Comparison of ENCODE assay signal across 21 mouse cellular contexts in the genomic region with DNA sequence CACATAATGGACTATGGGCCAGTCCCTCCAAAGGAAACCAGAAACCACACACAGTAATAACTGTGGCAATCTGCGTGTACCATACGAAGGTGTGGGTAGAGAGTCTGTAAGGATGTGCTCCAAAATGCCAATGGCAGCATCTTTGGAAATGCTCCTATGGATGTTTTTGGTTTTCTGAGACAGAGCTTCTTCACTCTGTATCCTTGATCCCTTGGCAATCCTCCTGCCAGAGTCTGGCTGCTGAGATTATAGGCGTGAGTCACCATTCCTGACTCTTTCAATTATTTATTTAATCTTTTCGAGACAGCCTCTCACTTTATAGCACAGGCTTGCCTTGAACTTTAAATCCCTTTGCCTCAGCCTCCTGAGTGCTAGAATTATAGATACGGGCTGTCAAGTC. TPM values are rescaled to one million over a fixed set of nuclear protein-coding genes. Genes with fewer than 3 reads are reported as not detected.
DNase-seq lines count a peak whose midpoint lies in the region; ATAC-seq and TF ChIP-seq lines count a peak whose summit lies in the region.
"Had no signal": no experiment of that assay in that cellular context is flagged by ENCODE, and none has a peak within 500 bp of the region (broad histone marks: within the 10 kb centered on the region; RNA-seq: fewer than 3 reads in every experiment).

No protein-coding gene starts in this region.

- H3K36me3 ChIP-seq in MEL (ENCODE audit: control insufficient read depth in 1 of 2, insufficient read depth in 2 of 2, low read length in 2 of 2) = peaks cover 0 to 23% of the 10 kb centered on the region in 2 experiments; a peak in 2 of 4 replicates
- H3K36me3 ChIP-seq in stomach, postnatal 0 days (ENCODE audit: control insufficient read depth, insufficient read depth, low read length) = no peaks in the 10 kb centered on the region
- H3K36me3 ChIP-seq in intestine, postnatal 0 days (ENCODE audit: control insufficient read depth, insufficient read depth) = no peaks in the 10 kb centered on the region
- H3K36me3 ChIP-seq: embryonic facial prominence, embryonic 12.5 days; hindbrain, embryonic 10.5 days; limb, embryonic 10.5 days had no signal

- no peak for TF ChIP-seq RAD21 in MEL (IDR thresholded peaks at IDR 0.05; ENCODE audit: low read depth, low read length)

- no peak overlapping the region for H3K4me2 ChIP-seq in stomach, postnatal 0 days (replicated peaks; ENCODE audit: low read depth)
- no peak overlapping the region for H3K4me2 ChIP-seq in intestine, postnatal 0 days (replicated peaks; ENCODE audit: low read depth)
- H3K4me2 ChIP-seq: embryonic facial prominence, embryonic 12.5 days had no signal

- H3K9me3 ChIP-seq in MEL (replicated peaks; ENCODE audit: insufficient read depth, low read length) = no peaks in the 10 kb centered on the region
- no peaks in the 10 kb centered on the region for H3K9me3 ChIP-seq in stomach, postnatal 0 days (ENCODE audit: control insufficient read depth, low read length)
- H3K9me3 ChIP-seq in intestine, postnatal 0 days (ENCODE audit: control insufficient read depth) = no peaks in the 10 kb centered on the region
- H3K9me3 ChIP-seq: embryonic facial prominence, embryonic 12.5 days; hindbrain, embryonic 10.5 days; limb, embryonic 10.5 days had no signal

- no peak for ATAC-seq in stomach, postnatal 0 days (ENCODE audit: low FRiP score, low TSS enrichment)
- ATAC-seq in intestine, postnatal 0 days = no peak
- ATAC-seq: forebrain, embryonic 16.5 days; midbrain, embryonic 16.5 days had no signal

- 43% methylated on average over 5 of the region's 5 CpGs for WGBS in stomach, postnatal 0 days
- 58% methylated on average over 5 of the region's 5 CpGs for WGBS in intestine, postnatal 0 days

- H3K27me3 ChIP-seq in MEL (ENCODE audit: control insufficient read depth in 1 of 2, insufficient read depth in 2 of 2, low read length in 2 of 2) = no peaks in the 10 kb centered on the region
- H3K27me3 ChIP-seq in stomach, postnatal 0 days (ENCODE audit: control insufficient read depth, insufficient read depth, low read length) = no peaks in the 10 kb centered on the region
- H3K27me3 ChIP-seq in intestine, postnatal 0 days (replicated peaks; ENCODE audit: control insufficient read depth, insufficient read depth, low read length) = no peaks in the 10 kb centered on the region
- H3K27me3 ChIP-seq: embryonic facial prominence, embryonic 12.5 days had no signal

- no peaks in the 10 kb centered on the region for H3K79me2 ChIP-seq in MEL (ENCODE audit: control insufficient read depth, insufficient read depth, low read length, poor library complexity)

- H3K4me3 ChIP-seq in MEL (ENCODE audit: control insufficient read depth in 1 of 2, insufficient read depth in 1 of 2, low read depth in 2 of 2, low read length in 2 of 2) = no peak overlapping the region
- no peak overlapping the region for H3K4me3 ChIP-seq in stomach, postnatal 0 days (ENCODE audit: low read depth, low read length)
- H3K4me3 ChIP-seq in intestine, postnatal 0 days (ENCODE audit: low read depth, low read length) = no peak overlapping the region
- H3K4me3 ChIP-seq: embryonic facial prominence, embryonic 12.5 days; hindbrain, embryonic 10.5 days; limb, embryonic 10.5 days had no signal

- TF ChIP-seq POLR2A in MEL (IDR thresholded peaks at IDR 0.05; ENCODE audit: control insufficient read depth in 1 of 2, insufficient read depth in 1 of 2, low read depth in 1 of 2, low read length in 2 of 2, poor library complexity in 1 of 2) = no peak

- no peak overlapping the region for H3K9ac ChIP-seq in MEL (ENCODE audit: control insufficient read depth, low read depth, low read length, poor library complexity, severe bottlenecking)
- no peak overlapping the region for H3K9ac ChIP-seq in stomach, postnatal 0 days (ENCODE audit: low read length)
- H3K9ac ChIP-seq in intestine, postnatal 0 days (ENCODE audit: low read depth, low read length) = no peak overlapping the region
- H3K9ac ChIP-seq: embryonic facial prominence, embryonic 12.5 days had no signal

- DNase-seq in lung, postnatal 10 days = peak; percentile 22
- DNase-seq in lung, postnatal 25 days (ENCODE audit: low spot score) = no peak
- DNase-seq in MEL (ENCODE audit: low read depth, low spot score) = no peak
- peak; percentile 68 for DNase-seq in adrenal gland, postnatal 36 days
- DNase-seq in stomach, postnatal 0 days (ENCODE audit: low spot score) = no peak
- DNase-seq in layer of hippocampus, postnatal 10 days (ENCODE audit: low spot score in 2 of 2) = no peak
- DNase-seq: cerebellum, adult 9-10 months; gastrocnemius, postnatal 36 days; kidney, adult 18-20 months; layer of hippocampus, adult 9-11 months; lung, adult 2 months; lung, postnatal 4 days; right cerebral cortex, adult 18-20 months; spleen, adult 18-20 months; thymus, adult 18-20 months had no signal

- TF ChIP-seq EP300 in MEL (IDR thresholded peaks at IDR 0.05; ENCODE audit: low read depth in 1 of 2, low read length in 2 of 2) = no peak
- TF ChIP-seq EP300 in stomach, postnatal 0 days (optimal IDR thresholded peaks at IDR 0.05) = no peak

- TF ChIP-seq CTCF in MEL (IDR thresholded peaks at IDR 0.05 in 2 of 3, conservative IDR thresholded peaks at IDR 0.05 in 1 of 3; ENCODE audit: control insufficient read depth in 1 of 3, insufficient read depth in 1 of 3, low read depth in 2 of 3, low read length in 3 of 3, poor library complexity in 1 of 3, severe bottlenecking in 1 of 3) = no peak
- no peak for TF ChIP-seq CTCF in stomach, postnatal 0 days (IDR thresholded peaks at IDR 0.05; ENCODE audit: low read depth)
- TF ChIP-seq CTCF in intestine, postnatal 0 days (IDR thresholded peaks at IDR 0.05; ENCODE audit: low read depth) = no peak

- peaks cover 13 to 24% of the 10 kb centered on the region in 2 experiments for H3K4me1 ChIP-seq in MEL (ENCODE audit: control insufficient read depth in 1 of 2, insufficient read depth in 2 of 2, low read length in 2 of 2)
- H3K4me1 ChIP-seq in stomach, postnatal 0 days (replicated peaks; ENCODE audit: control insufficient read depth, insufficient read depth) = peaks cover 6% of the 10 kb centered on the region
- H3K4me1 ChIP-seq in intestine, postnatal 0 days (replicated peaks; ENCODE audit: control insufficient read depth, insufficient read depth, low read length) = no peaks in the 10 kb centered on the region
- H3K4me1 ChIP-seq: embryonic facial prominence, embryonic 12.5 days had no signal

- no peak overlapping the region for H3K27ac ChIP-seq in MEL (ENCODE audit: control insufficient read depth, low read depth, low read length)
- H3K27ac ChIP-seq in stomach, postnatal 0 days (replicated peaks) = peak overlapping the region; percentile 64
- no peak overlapping the region for H3K27ac ChIP-seq in intestine, postnatal 0 days (ENCODE audit: low read depth, low read length)
- H3K27ac ChIP-seq: embryonic facial prominence, embryonic 12.5 days; hindbrain, embryonic 10.5 days; limb, embryonic 10.5 days had no signal

TF ChIP-seq in MEL, 35 proteins besides CTCF, POLR2A, EP300 and RAD21:
- TF ChIP-seq TAL1 (IDR thresholded peaks at IDR 0.05; ENCODE audit: low read length) (peak; percentile 70), USF2 (IDR thresholded peaks at IDR 0.05; ENCODE audit: borderline replicate concordance in 1 of 2, insufficient read depth in 1 of 2, low read depth in 1 of 2, low read length in 2 of 2) (no peak), NRF1 (IDR thresholded peaks at IDR 0.05; ENCODE audit: insufficient read depth, low read depth, low read length, poor library complexity, severe bottlenecking) (no peak), GATA1 (IDR thresholded peaks at IDR 0.05; ENCODE audit: low read depth, low read length) (0 out of 2 replicates have a peak, but pooled peaks have one; percentile 26)

RNA-seq across cellular contexts. Expression of a gene that starts 21.2 kb away (rescaled TPM):
- total RNA-seq in MEL (2012; rRNA removed) = 8.4 and 10.9 TPM in 2 replicates
- 10 to 100 TPM in 1 of 2 experiments, not detected in 1; 17.3 TPM for polyA plus RNA-seq in MEL (2012; ENCODE audit: insufficient read depth in 1 of 2, insufficient read length in 2 of 2, low read depth in 1 of 2, low replicate concordance in 2 of 2, missing spikeins in 1 of 2)
- 10 to 100 TPM; 47.3 to 57.2 TPM for total RNA-seq in adrenal gland, postnatal 36 days (2021)
- polyA plus RNA-seq in stomach, postnatal 0 days (2015; fragmentation: Nextera tagmentation; extraction: Ambion mirVana) = 19.4 and 19.9 TPM in 2 replicates
- 10 to 100 TPM; 30.4 to 30.7 TPM for total RNA-seq in layer of hippocampus, postnatal 10 days (2021)
- 23.1 and 25.1 TPM in 2 replicates for polyA plus RNA-seq in intestine, postnatal 0 days (2015; fragmentation: Nextera tagmentation; extraction: Ambion mirVana)

RNA-seq across cellular contexts. Expression of a gene that starts 50.2 kb away (rescaled TPM):
- total RNA-seq in MEL (2012; rRNA removed) = 121 and 141 TPM in 2 replicates
- 100 to 1,000 TPM; 181 to 268 TPM for polyA plus RNA-seq in MEL (2012; ENCODE audit: insufficient read depth in 1 of 2, insufficient read length in 2 of 2, low read depth in 1 of 2, low replicate concordance in 2 of 2, missing spikeins in 1 of 2)
- total RNA-seq in adrenal gland, postnatal 36 days (2021) = 100 to 1,000 TPM; 148 to 188 TPM
- 288 TPM in 2 replicates for polyA plus RNA-seq in stomach, postnatal 0 days (2015; fragmentation: Nextera tagmentation; extraction: Ambion mirVana)
- total RNA-seq in layer of hippocampus, postnatal 10 days (2021) = 10 to 100 TPM; 60.9 to 67.7 TPM
- polyA plus RNA-seq in intestine, postnatal 0 days (2015; fragmentation: Nextera tagmentation; extraction: Ambion mirVana) = 185 and 190 TPM in 2 replicates

Comparison
In these comparisons a context has a peak if more than half of its experiments do, and no peak if none do; other contexts are left out.
1. DNase-seq: peak in lung, postnatal 10 days (single experiment) and adrenal gland, postnatal 36 days (2 of 2); none in lung, postnatal 25 days (single experiment), MEL (single experiment), stomach, postnatal 0 days (single experiment) and layer of hippocampus, postnatal 10 days (0 of 2).